ENCODE assay signal across 17 mouse cellular contexts in the genomic region with DNA sequence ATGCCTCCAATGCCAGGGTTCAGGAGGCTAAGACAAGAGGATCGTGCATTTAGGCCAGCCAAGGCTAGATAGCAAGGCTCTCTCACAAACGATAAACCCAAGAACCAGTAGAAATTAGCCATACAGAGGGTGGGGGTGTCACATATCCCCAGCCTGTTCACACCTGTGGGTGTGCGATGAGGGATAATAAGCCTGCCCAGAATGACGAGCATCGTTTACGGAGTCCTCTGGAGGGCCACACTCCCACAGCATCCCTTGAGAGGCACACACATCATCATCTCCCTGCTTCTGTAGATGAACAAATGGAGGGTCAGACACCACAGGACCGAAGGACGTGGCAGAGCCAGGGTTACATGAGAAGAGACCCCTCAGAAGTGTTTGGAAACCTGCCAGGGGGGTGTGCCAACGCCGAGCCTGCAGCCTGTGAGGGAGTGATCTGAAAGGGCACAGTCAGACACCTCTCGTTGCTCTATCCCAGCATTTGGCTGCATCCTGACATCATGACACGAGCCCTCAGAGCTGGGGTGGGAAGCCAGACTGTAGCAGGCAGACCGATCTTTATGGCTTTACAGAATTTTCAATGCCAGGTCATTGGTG. TPM values are rescaled to one million over a fixed set of nuclear protein-coding genes. Genes with fewer than 3 reads are reported as not detected.
DNase-seq lines count a peak whose midpoint lies in the region; ATAC-seq and TF ChIP-seq lines count a peak whose summit lies in the region.
"Had no signal": no experiment of that assay in that cellular context is flagged by ENCODE, and none has a peak within 500 bp of the region (broad histone marks: within the 10 kb centered on the region; RNA-seq: fewer than 3 reads in every experiment).

No protein-coding gene starts in this region.

- no peak overlapping the region for H3K4me3 ChIP-seq in forebrain, embryonic 14.5 days (ENCODE audit: low read depth, low read length)
- no peak overlapping the region for H3K4me3 ChIP-seq in forebrain, postnatal 0 days (ENCODE audit: low read depth, low read length)
- no peak overlapping the region for H3K4me3 ChIP-seq in lung, embryonic 15.5 days
- H3K4me3 ChIP-seq in forebrain, embryonic 16.5 days (replicated peaks; ENCODE audit: low read length): no peak overlapping the region
- H3K4me3 ChIP-seq: embryonic facial prominence, embryonic 13.5 days; kidney, embryonic 15.5 days; liver, embryonic 15.5 days had no signal

- H3K9me3 ChIP-seq in forebrain, embryonic 14.5 days (replicated peaks; ENCODE audit: control insufficient read depth, low read length): no peaks in the 10 kb centered on the region
- H3K9me3 ChIP-seq in forebrain, postnatal 0 days (ENCODE audit: low read length): no peaks in the 10 kb centered on the region
- H3K9me3 ChIP-seq in lung, embryonic 15.5 days: no peaks in the 10 kb centered on the region
- no peaks in the 10 kb centered on the region for H3K9me3 ChIP-seq in forebrain, embryonic 16.5 days (ENCODE audit: control insufficient read depth, low read length)
- H3K9me3 ChIP-seq: embryonic facial prominence, embryonic 13.5 days; kidney, embryonic 15.5 days; liver, embryonic 15.5 days had no signal

- H3K9ac ChIP-seq in forebrain, embryonic 14.5 days (ENCODE audit: low read length): 0 out of 2 replicates have a peak overlapping the region, but pooled peaks have one; percentile 6
- H3K9ac ChIP-seq in forebrain, postnatal 0 days: no peak overlapping the region
- H3K9ac ChIP-seq in lung, embryonic 15.5 days: no peak overlapping the region
- H3K9ac ChIP-seq in forebrain, embryonic 16.5 days (replicated peaks; ENCODE audit: low read depth, low read length): no peak overlapping the region
- H3K9ac ChIP-seq: embryonic facial prominence, embryonic 13.5 days; kidney, embryonic 15.5 days; liver, embryonic 15.5 days had no signal

- H3K27me3 ChIP-seq in forebrain, embryonic 14.5 days (replicated peaks; ENCODE audit: control insufficient read depth, insufficient read depth, low read length): no peaks in the 10 kb centered on the region
- H3K27me3 ChIP-seq in forebrain, postnatal 0 days (ENCODE audit: insufficient read depth, low read length): no peaks in the 10 kb centered on the region
- H3K27me3 ChIP-seq in lung, embryonic 15.5 days: peaks cover 5% of the 10 kb centered on the region
- H3K27me3 ChIP-seq in forebrain, embryonic 16.5 days (replicated peaks; ENCODE audit: control insufficient read depth, insufficient read depth, low read length): no peaks in the 10 kb centered on the region

- H3K4me1 ChIP-seq in forebrain, embryonic 14.5 days (ENCODE audit: control insufficient read depth, insufficient read depth, low read length): peaks cover 19% of the 10 kb centered on the region
- no peaks in the 10 kb centered on the region for H3K4me1 ChIP-seq in forebrain, postnatal 0 days (ENCODE audit: insufficient read depth)
- H3K4me1 ChIP-seq in lung, embryonic 15.5 days: peaks cover 1% of the 10 kb centered on the region
- peaks cover 18% of the 10 kb centered on the region for H3K4me1 ChIP-seq in forebrain, embryonic 16.5 days (replicated peaks; ENCODE audit: control insufficient read depth, insufficient read depth, low read length)
- H3K4me1 ChIP-seq: kidney, embryonic 15.5 days; liver, embryonic 15.5 days had no signal

- WGBS in forebrain, embryonic 14.5 days: 40% methylated on average over 13 of the region's 13 CpGs
- WGBS in forebrain, postnatal 0 days: 39% methylated on average over 13 of the region's 13 CpGs
- 45% methylated on average over 13 of the region's 13 CpGs for WGBS in lung, embryonic 15.5 days
- WGBS in forebrain, embryonic 16.5 days: 41% methylated on average over 13 of the region's 13 CpGs

- no peak overlapping the region for H3K4me2 ChIP-seq in forebrain, embryonic 14.5 days (ENCODE audit: low read length)
- H3K4me2 ChIP-seq in forebrain, postnatal 0 days (ENCODE audit: low read depth): no peak overlapping the region
- no peak overlapping the region for H3K4me2 ChIP-seq in lung, embryonic 15.5 days
- no peak overlapping the region for H3K4me2 ChIP-seq in forebrain, embryonic 16.5 days (ENCODE audit: low read length)
- H3K4me2 ChIP-seq: embryonic facial prominence, embryonic 13.5 days; kidney, embryonic 15.5 days; liver, embryonic 15.5 days had no signal

- H3K36me3 ChIP-seq in forebrain, embryonic 14.5 days (ENCODE audit: control insufficient read depth, insufficient read depth, low read length): no peaks in the 10 kb centered on the region
- no peaks in the 10 kb centered on the region for H3K36me3 ChIP-seq in forebrain, postnatal 0 days (ENCODE audit: insufficient read depth)
- no peaks in the 10 kb centered on the region for H3K36me3 ChIP-seq in lung, embryonic 15.5 days
- H3K36me3 ChIP-seq in forebrain, embryonic 16.5 days (ENCODE audit: control insufficient read depth, insufficient read depth): no peaks in the 10 kb centered on the region
- H3K36me3 ChIP-seq: embryonic facial prominence, embryonic 13.5 days; kidney, embryonic 15.5 days; liver, embryonic 15.5 days had no signal

- no peak for TF ChIP-seq CTCF in forebrain, postnatal 0 days (IDR thresholded peaks at IDR 0.05; ENCODE audit: low read depth)

- no peak overlapping the region for H3K27ac ChIP-seq in forebrain, embryonic 14.5 days (ENCODE audit: low read depth, low read length)
- no peak overlapping the region for H3K27ac ChIP-seq in forebrain, postnatal 0 days (ENCODE audit: low read depth, low read length)
- H3K27ac ChIP-seq in lung, embryonic 15.5 days: no peak overlapping the region
- H3K27ac ChIP-seq in forebrain, embryonic 16.5 days (ENCODE audit: low read length): no peak overlapping the region
- H3K27ac ChIP-seq: embryonic facial prominence, embryonic 13.5 days; kidney, embryonic 15.5 days; liver, embryonic 15.5 days had no signal

- DNase-seq in forebrain, embryonic 14.5 days (ENCODE audit: low spot score): no peak
- no peak for DNase-seq in forebrain, postnatal 0 days
- no peak for DNase-seq in lung, postnatal 4 days
- peak; percentile 53 for DNase-seq in brain, adult 2 months (ENCODE audit: low read depth, low spot score)
- no peak for DNase-seq in liver
- DNase-seq: B cell, adult 2 months; cerebellum, adult 9-10 months; kidney, postnatal 4 days; right cerebral cortex, postnatal 4 days; thymus, adult 2 months had no signal

- 0 out of 2 replicates have a peak, but pooled peaks have one; percentile 27 for ATAC-seq in forebrain, embryonic 14.5 days
- no peak for ATAC-seq in forebrain, postnatal 0 days
- ATAC-seq in lung, embryonic 15.5 days (ENCODE audit: borderline replicate concordance, extremely low read depth, low FRiP score, low TSS enrichment): 0 out of 2 replicates have a peak, but pooled peaks have one; percentile 27
- peak; percentile 24 for ATAC-seq in forebrain, embryonic 16.5 days
- ATAC-seq: intestine, postnatal 0 days; lung, postnatal 0 days had no signal

RNA-seq across cellular contexts. Expression of a gene that starts 8.1 kb away (rescaled TPM):
- polyA plus RNA-seq in forebrain, embryonic 14.5 days (2014; fragmentation: Nextera tagmentation; extraction: Ambion mirVana): 36.1 and 42.4 TPM in 2 replicates
- total RNA-seq in forebrain, postnatal 0 days (2014; rRNA removed): 367 and 451 TPM in 2 replicates
- polyA plus RNA-seq in forebrain, postnatal 0 days (2015; fragmentation: Nextera tagmentation; extraction: Ambion mirVana): 142 and 179 TPM in 2 replicates
- 51.1 and 56.2 TPM in 2 replicates for polyA plus RNA-seq in lung, embryonic 15.5 days (2015; fragmentation: Nextera tagmentation; extraction: Ambion mirVana)
- polyA plus RNA-seq in forebrain, embryonic 16.5 days (2015; fragmentation: Nextera tagmentation; extraction: Ambion mirVana): 65.3 and 81.8 TPM in 2 replicates
